Mouse (Mus musculus): ENCODE data around the gene Tshb. TPM values are rescaled to one million over a fixed set of nuclear protein-coding genes. Genes with fewer than 3 reads are reported as not detected.
A peak's percentile ranks its signal among the peaks of the same experiment; 100 is the strongest.

Tshb gene
- polyA plus RNA-seq, 1 experiment from 2014 or later, result not detected

GRCm38 (mm10) chr3:102742725-102743124, 39.8 kb downstream of the Tshb start:
- Histone ChIP-seq H3K27me3 (ENCODE audit: insufficient read depth, low read length) (no peaks in the 10 kb centered on the region), H3K4me2 (replicated peaks; ENCODE audit: low read depth, low read length) (no peak overlapping the region), H3K4me1 (ENCODE audit: insufficient read depth, low read length) (peaks cover 12% of the 10 kb centered on the region; the same call in 1 of the 2 replicates), H3K9ac (replicated peaks; ENCODE audit: low read length) (no peak overlapping the region), H3K9me3 (ENCODE audit: low read length) (no peaks in the 10 kb centered on the region), H3K4me3 (ENCODE audit: low read length) (no peak overlapping the region), H3K27ac (ENCODE audit: low read length) (no peak overlapping the region), H3K36me3 (ENCODE audit: insufficient read depth, low read length) (no peaks in the 10 kb centered on the region)
- ATAC-seq (ENCODE audit: low FRiP score, low TSS enrichment), result no peak
- 75% methylated on average over 4 of the region's 4 CpGs for WGBS

- Histone ChIP-seq H3K4me2 (replicated peaks; ENCODE audit: low read depth, low read length) (no peak overlapping the region), H3K27me3 (ENCODE audit: insufficient read depth, low read length) (peaks cover 11% of the 10 kb centered on the region), H3K4me3 (ENCODE audit: low read length) (no peak overlapping the region), H3K4me1 (ENCODE audit: insufficient read depth, low read length) (peaks cover 18% of the 10 kb centered on the region), H3K36me3 (ENCODE audit: insufficient read depth, low read length) (no peaks in the 10 kb centered on the region), H3K27ac (ENCODE audit: low read length) (no peak overlapping the region), H3K9me3 (ENCODE audit: low read length) (no peaks in the 10 kb centered on the region), H3K9ac (replicated peaks; ENCODE audit: low read length) (no peak overlapping the region)
- WGBS, result 85% methylated on average over 6 of the region's 6 CpGs
- no peak for ATAC-seq (ENCODE audit: low FRiP score, low TSS enrichment)
Measured at GRCm38 (mm10) chr3:102738926-102739325, 43.6 kb downstream of the Tshb start.

- Histone ChIP-seq H3K27me3 (ENCODE audit: insufficient read depth, low read length) (peaks cover 11% of the 10 kb centered on the region), H3K36me3 (ENCODE audit: insufficient read depth, low read length) (no peaks in the 10 kb centered on the region), H3K9me3 (ENCODE audit: low read length) (no peaks in the 10 kb centered on the region), H3K4me3 (ENCODE audit: low read length) (no peak overlapping the region), H3K27ac (ENCODE audit: low read length) (peak overlapping the region; percentile 21), H3K4me2 (replicated peaks; ENCODE audit: low read depth, low read length) (no peak overlapping the region), H3K4me1 (ENCODE audit: insufficient read depth, low read length) (peaks cover 19% of the 10 kb centered on the region), H3K9ac (replicated peaks; ENCODE audit: low read length) (no peak overlapping the region)
- no peak for ATAC-seq (ENCODE audit: low FRiP score, low TSS enrichment)
- 67% methylated on average over 10 of the region's 10 CpGs for WGBS
Measured at GRCm38 (mm10) chr3:102738161-102738901, 44.2 kb downstream of the Tshb start.

- H3K9ac ChIP-seq (replicated peaks; ENCODE audit: low read length), result no peak overlapping the region
- no peak overlapping the region for H3K4me3 ChIP-seq (ENCODE audit: low read length)
- no peaks in the 10 kb centered on the region for H3K9me3 ChIP-seq (ENCODE audit: low read length)
- peaks cover 11% of the 10 kb centered on the region for H3K27me3 ChIP-seq (ENCODE audit: insufficient read depth, low read length)
- H3K4me1 ChIP-seq (ENCODE audit: insufficient read depth, low read length), result peaks cover 19% of the 10 kb centered on the region
- H3K27ac ChIP-seq (ENCODE audit: low read length), result no peak overlapping the region
- ATAC-seq (ENCODE audit: low FRiP score, low TSS enrichment), result no peak
- H3K36me3 ChIP-seq (ENCODE audit: insufficient read depth, low read length), result no peaks in the 10 kb centered on the region
- H3K4me2 ChIP-seq (replicated peaks; ENCODE audit: low read depth, low read length), result no peak overlapping the region
- WGBS, result 66% methylated on average over 6 of the region's 6 CpGs
Measured at GRCm38 (mm10) chr3:102737106-102737505, 45.4 kb downstream of the Tshb start.

GRCm38 (mm10) chr3:102736436-102736835, 46.1 kb downstream of the Tshb start:
- peaks cover 19% of the 10 kb centered on the region for H3K4me1 ChIP-seq (ENCODE audit: insufficient read depth, low read length)
- H3K36me3 ChIP-seq (ENCODE audit: insufficient read depth, low read length), result no peaks in the 10 kb centered on the region
- H3K9me3 ChIP-seq (ENCODE audit: low read length), result no peaks in the 10 kb centered on the region
- no peak overlapping the region for H3K4me2 ChIP-seq (replicated peaks; ENCODE audit: low read depth, low read length)
- 48% methylated on average over 6 of the region's 6 CpGs for WGBS
- peaks cover 11% of the 10 kb centered on the region for H3K27me3 ChIP-seq (ENCODE audit: insufficient read depth, low read length)
- no peak overlapping the region for H3K9ac ChIP-seq (replicated peaks; ENCODE audit: low read length)
- no peak overlapping the region for H3K4me3 ChIP-seq (ENCODE audit: low read length)
- no peak overlapping the region for H3K27ac ChIP-seq (ENCODE audit: low read length)
- ATAC-seq (ENCODE audit: low FRiP score, low TSS enrichment), result no peak

- ATAC-seq (ENCODE audit: low FRiP score, low TSS enrichment), result peak; percentile 22; the same call in 1 of the 2 replicates
- no peaks in the 10 kb centered on the region for H3K9me3 ChIP-seq (ENCODE audit: low read length)
- no peak overlapping the region for H3K27ac ChIP-seq (ENCODE audit: low read length)
- 67% methylated on average over 6 of the region's 6 CpGs for WGBS
- H3K4me3 ChIP-seq (ENCODE audit: low read length), result peak overlapping the region; percentile 72
- no peaks in the 10 kb centered on the region for H3K36me3 ChIP-seq (ENCODE audit: insufficient read depth, low read length)
- H3K4me1 ChIP-seq (ENCODE audit: insufficient read depth, low read length), result peaks cover 19% of the 10 kb centered on the region
- peaks cover 11% of the 10 kb centered on the region for H3K27me3 ChIP-seq (ENCODE audit: insufficient read depth, low read length)
- H3K9ac ChIP-seq (replicated peaks; ENCODE audit: low read length), result peak overlapping the region; percentile 72; the same call in 1 of the 2 replicates
- H3K4me2 ChIP-seq (replicated peaks; ENCODE audit: low read depth, low read length), result peak overlapping the region; percentile 93
Measured at GRCm38 (mm10) chr3:102735638-102736037, 46.9 kb downstream of the Tshb start.

- peak; percentile 69 for ATAC-seq (ENCODE audit: low FRiP score, low TSS enrichment)
- H3K4me2 ChIP-seq (replicated peaks; ENCODE audit: low read depth, low read length), result peak overlapping the region; percentile 93
- no peaks in the 10 kb centered on the region for H3K9me3 ChIP-seq (ENCODE audit: low read length)
- H3K27me3 ChIP-seq (ENCODE audit: insufficient read depth, low read length), result peaks cover 11% of the 10 kb centered on the region
- H3K4me3 ChIP-seq (ENCODE audit: low read length), result peak overlapping the region; percentile 72
- H3K36me3 ChIP-seq (ENCODE audit: insufficient read depth, low read length), result no peaks in the 10 kb centered on the region
- peaks cover 19% of the 10 kb centered on the region for H3K4me1 ChIP-seq (ENCODE audit: insufficient read depth, low read length)
- H3K9ac ChIP-seq (replicated peaks; ENCODE audit: low read length), result peak overlapping the region; percentile 72
- WGBS, result 2% methylated on average over 33 of the region's 33 CpGs
- no peak overlapping the region for H3K27ac ChIP-seq (ENCODE audit: low read length)
Measured at GRCm38 (mm10) chr3:102735031-102735558, 47.4 kb downstream of the Tshb start.

- Histone ChIP-seq H3K9ac (replicated peaks; ENCODE audit: low read length) (peak within 1 kb of the TSS; percentile 72), H3K4me1 (ENCODE audit: insufficient read depth, low read length) (peaks cover 19% of the 10 kb centered on the region), H3K4me3 (ENCODE audit: low read length) (peak within 1 kb of the TSS; percentile 72), H3K27me3 (ENCODE audit: insufficient read depth, low read length) (peaks cover 11% of the 10 kb centered on the region), H3K9me3 (ENCODE audit: low read length) (no peaks in the 10 kb centered on the region), H3K27ac (ENCODE audit: low read length) (peak within 1 kb of the TSS; percentile 52; the same call in 1 of the 2 replicates), H3K4me2 (replicated peaks; ENCODE audit: low read depth, low read length) (peak within 1 kb of the TSS; percentile 93), H3K36me3 (ENCODE audit: insufficient read depth, low read length) (no peaks in the 10 kb centered on the region)
- WGBS, result 1% methylated on average over 50 of the region's 54 CpGs
- peak; percentile 77 for ATAC-seq (ENCODE audit: low FRiP score, low TSS enrichment)
Measured at GRCm38 (mm10) chr3:102734313-102735030, 48.0 kb downstream of the Tshb start, which contains the start of gene Tspan2. Gene Tspan2 (plus strand): TSS chr3:102734529.

GRCm38 (mm10) chr3:102733936-102734312, 48.6 kb downstream of the Tshb start:
- H3K4me2 ChIP-seq (replicated peaks; ENCODE audit: low read depth, low read length), result peak overlapping the region; percentile 93
- 21% methylated on average over 6 of the region's 6 CpGs for whole genome bisulfite sequencing
- H3K9me3 ChIP-seq (ENCODE audit: low read length), result no peaks in the 10 kb centered on the region
- H3K4me1 ChIP-seq (ENCODE audit: insufficient read depth, low read length), result peaks cover 19% of the 10 kb centered on the region
- peak overlapping the region; percentile 72 for H3K9ac ChIP-seq (replicated peaks; ENCODE audit: low read length)
- peak overlapping the region; percentile 52; the same call in 1 of the 2 replicates for H3K27ac ChIP-seq (ENCODE audit: low read length)
- H3K36me3 ChIP-seq (ENCODE audit: insufficient read depth, low read length), result no peaks in the 10 kb centered on the region
- no peak for ATAC-seq (ENCODE audit: low FRiP score, low TSS enrichment)
- H3K4me3 ChIP-seq (ENCODE audit: low read length), result peak overlapping the region; percentile 72
- H3K27me3 ChIP-seq (ENCODE audit: insufficient read depth, low read length), result peaks cover 11% of the 10 kb centered on the region

Data from kidney, embryonic 16.5 days (tissue).